Comparison of ENCODE assay signal across 11 mouse cellular contexts in the genomic region with DNA sequence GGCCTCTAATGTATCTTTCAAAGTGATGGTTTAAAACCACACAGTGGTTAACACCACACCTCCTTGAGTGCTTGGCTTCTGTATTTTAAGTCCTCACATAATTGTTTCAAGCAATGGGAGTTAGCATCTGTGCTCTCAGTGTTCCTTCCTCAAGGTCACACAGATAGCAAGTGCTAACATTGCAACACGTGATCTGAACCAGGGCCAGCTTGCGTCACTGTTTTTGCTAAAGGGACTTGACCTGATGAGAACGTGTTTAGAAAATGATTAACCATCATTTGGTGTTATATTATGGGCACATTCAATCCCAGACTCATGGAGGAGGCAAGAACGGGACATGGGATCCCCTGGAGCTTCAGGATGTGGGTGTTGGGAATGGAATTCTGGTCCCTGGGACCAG. TPM values are rescaled to one million over a fixed set of nuclear protein-coding genes. Genes with fewer than 3 reads are reported as not detected.
A peak's percentile ranks its signal among the peaks of the same experiment; 100 is the strongest.
DNase-seq lines count a peak whose midpoint lies in the region; ATAC-seq and TF ChIP-seq lines count a peak whose summit lies in the region.
"Had no signal": no experiment of that assay in that cellular context is flagged by ENCODE, and none has a peak within 500 bp of the region (broad histone marks: within the 10 kb centered on the region; RNA-seq: fewer than 3 reads in every experiment).

No protein-coding gene starts in this region.

- H3K4me2 ChIP-seq in kidney, postnatal 0 days (ENCODE audit: low read length), result no peak overlapping the region
- H3K4me2 ChIP-seq in midbrain, embryonic 11.5 days, result no peak overlapping the region

- peaks cover 7% of the 10 kb centered on the region for H3K4me1 ChIP-seq in kidney, postnatal 0 days (replicated peaks; ENCODE audit: insufficient read depth, low read length)
- H3K4me1 ChIP-seq in midbrain, embryonic 11.5 days (ENCODE audit: control insufficient read depth, insufficient read depth, low read length), result no peaks in the 10 kb centered on the region

- WGBS in kidney, postnatal 0 days, result 69% methylated on average over 4 of the region's 4 CpGs
- 89% methylated on average over 4 of the region's 4 CpGs for WGBS in midbrain, embryonic 11.5 days

- no peak overlapping the region for H3K9ac ChIP-seq in kidney, postnatal 0 days (ENCODE audit: low read depth, low read length)
- no peak overlapping the region for H3K9ac ChIP-seq in midbrain, embryonic 11.5 days (ENCODE audit: low read length)

- H3K27ac ChIP-seq in kidney, postnatal 0 days, result 0 out of 2 replicates have a peak overlapping the region, but pooled peaks have one; percentile 15
- H3K27ac ChIP-seq in midbrain, embryonic 11.5 days (ENCODE audit: low read depth, low read length), result no peak overlapping the region
- H3K27ac ChIP-seq: forebrain, embryonic 10.5 days had no signal

- no peak overlapping the region for H3K4me3 ChIP-seq in kidney, postnatal 0 days (replicated peaks; ENCODE audit: low read depth, low read length)
- no peak overlapping the region for H3K4me3 ChIP-seq in midbrain, embryonic 11.5 days (ENCODE audit: low read depth, low read length)
- H3K4me3 ChIP-seq: forebrain, embryonic 10.5 days had no signal

- H3K27me3 ChIP-seq in kidney, postnatal 0 days (ENCODE audit: insufficient read depth, low read length), result no peaks in the 10 kb centered on the region
- H3K27me3 ChIP-seq in midbrain, embryonic 11.5 days (ENCODE audit: control insufficient read depth, insufficient read depth, low read length), result no peaks in the 10 kb centered on the region

- peak; percentile 66 for DNase-seq in 416B (ENCODE audit: low read depth)
- peak; percentile 75 for DNase-seq in adrenal gland, postnatal 25 days
- DNase-seq in kidney, postnatal 0 days (ENCODE audit: low spot score), result peak; percentile 43
- DNase-seq in lung, postnatal 25 days (ENCODE audit: low spot score), result peak; percentile 56
- no peak for DNase-seq in midbrain, embryonic 11.5 days (ENCODE audit: low spot score, missing footprints)
- DNase-seq in cerebellum, postnatal 25 days, result no peak
- no peak for DNase-seq in spleen, postnatal 4 days (ENCODE audit: low spot score in 2 of 2)
- DNase-seq in cerebellum, postnatal 36 days, result no peak
- DNase-seq: layer of hippocampus, postnatal 36 days; midbrain, embryonic 14.5 days had no signal

- H3K9me3 ChIP-seq in kidney, postnatal 0 days (replicated peaks; ENCODE audit: low read length), result no peaks in the 10 kb centered on the region
- H3K9me3 ChIP-seq in midbrain, embryonic 11.5 days (ENCODE audit: control insufficient read depth, low read length), result no peaks in the 10 kb centered on the region
- H3K9me3 ChIP-seq: forebrain, embryonic 10.5 days had no signal

- no peak for TF ChIP-seq CTCF in kidney, postnatal 0 days (IDR thresholded peaks at IDR 0.05; ENCODE audit: low read depth)

- ATAC-seq in kidney, postnatal 0 days (replicated peaks; ENCODE audit: low FRiP score, low read depth), result peak; percentile 58; the same call in 1 of the 2 replicates
- ATAC-seq in midbrain, embryonic 11.5 days (ENCODE audit: low FRiP score), result no peak

- no peaks in the 10 kb centered on the region for H3K36me3 ChIP-seq in kidney, postnatal 0 days (ENCODE audit: insufficient read depth, low read length)
- no peaks in the 10 kb centered on the region for H3K36me3 ChIP-seq in midbrain, embryonic 11.5 days (ENCODE audit: control insufficient read depth, insufficient read depth, low read length)
- H3K36me3 ChIP-seq: forebrain, embryonic 10.5 days had no signal

RNA-seq across cellular contexts. Expression of gene Man2a1, which starts 17.3 kb away (rescaled TPM):
- 176 and 192 TPM in 2 replicates for total RNA-seq in adrenal gland, postnatal 25 days (2021)
- polyA plus RNA-seq in kidney, postnatal 0 days (2015; fragmentation: Nextera tagmentation; extraction: Ambion mirVana), result 9.5 and 9.9 TPM in 2 replicates
- polyA plus RNA-seq in midbrain, embryonic 11.5 days (2014; fragmentation: Nextera tagmentation; extraction: Ambion mirVana), result 3.0 and 3.5 TPM in 2 replicates

Comparison
In these comparisons a context has a peak if more than half of its experiments do, and no peak if none do; other contexts are left out.
1. DNase-seq: peak in 416B (single experiment), adrenal gland, postnatal 25 days (single experiment), kidney, postnatal 0 days (single experiment) and lung, postnatal 25 days (single experiment); none in midbrain, embryonic 11.5 days (single experiment), cerebellum, postnatal 25 days (0 of 2), spleen, postnatal 4 days (0 of 2) and cerebellum, postnatal 36 days (0 of 2).